Mouse (Mus musculus) MEL (cell line): ENCODE data around the gene Bpifc. TPM values are rescaled to one million over a fixed set of nuclear protein-coding genes. Genes with fewer than 3 reads are reported as not detected.

Experiments used
- DNase-seq: peaks from one replicate; pipeline ENCODE4 v3.0.0; 2011; ENCODE audit warnings: low read depth, low spot score
- H3K27ac ChIP-seq: 2 replicates; pipeline ENCODE4 v1.5.1; 2012; ENCODE audit warnings: low read depth, mild to moderate bottlenecking, control low read depth, low read length, moderate library complexity; ENCODE audit not compliant: control insufficient read depth
- H3K27me3 ChIP-seq, 2 experiments: fragments of 150-350 bp in 1 of 2; sonication (generic) in 1 of 2; 2 replicates each; pipeline ENCODE4 v1.6.1; 2012; ENCODE audit warnings: low read length in 2 of 2, mild to moderate bottlenecking in 2 of 2, improper control_type of control experiment in 1 of 2, moderate library complexity in 1 of 2; ENCODE audit not compliant: insufficient read depth in 2 of 2, control insufficient read depth in 1 of 2
- H3K36me3 ChIP-seq, 2 experiments: 2 replicates each; pipeline ENCODE4 v1.6.1; 2012 to 2014; ENCODE audit warnings: low read length in 2 of 2, improper control_type of control experiment in 1 of 2, inconsistent platforms in 1 of 2, mild to moderate bottlenecking in 1 of 2; ENCODE audit not compliant: insufficient read depth in 2 of 2, control insufficient read depth in 1 of 2
- H3K4me1 ChIP-seq, 2 experiments: fragments of 150-350 bp in 1 of 2; sonication (generic) in 1 of 2; 2 replicates each; pipeline ENCODE4 v1.6.1; 2012; ENCODE audit warnings: low read length in 2 of 2, improper control_type of control experiment in 1 of 2, mild to moderate bottlenecking in 1 of 2; ENCODE audit not compliant: insufficient read depth in 2 of 2, control insufficient read depth in 1 of 2
- H3K4me3 ChIP-seq, 2 experiments: fragments of 150-350 bp in 1 of 2; sonication (generic) in 1 of 2; 2 replicates each; pipeline ENCODE4 v1.5.1; 2012; ENCODE audit warnings: low read depth in 2 of 2, low read length in 2 of 2, mild to moderate bottlenecking in 2 of 2, moderate library complexity in 2 of 2, control low read depth in 1 of 2, improper control_type of control experiment in 1 of 2; ENCODE audit not compliant: control insufficient read depth in 1 of 2, insufficient read depth in 1 of 2
- H3K79me2 ChIP-seq: 2 replicates; pipeline ENCODE4 v1.6.1; 2012; ENCODE audit warnings: mild to moderate bottlenecking, low read length, moderate library complexity; ENCODE audit not compliant: control insufficient read depth, poor library complexity, insufficient read depth
- H3K9ac ChIP-seq: 2 replicates; pipeline ENCODE4 v1.6.1; 2012; ENCODE audit warnings: low read depth, mild to moderate bottlenecking, control low read depth, low read length, moderate library complexity; ENCODE audit not compliant: control insufficient read depth, poor library complexity, severe bottlenecking
- H3K9me3 ChIP-seq: fragments of 150-350 bp; sonication (generic); replicated peaks from 2 replicates; pipeline ENCODE4 v1.6.1; 2012; ENCODE audit warnings: mild to moderate bottlenecking, low read length, improper control_type of control experiment, moderate library complexity; ENCODE audit not compliant: insufficient read depth
- CHD2 ChIP-seq: IDR thresholded peaks from 2 replicates; pipeline ENCODE4 v1.6.1; 2011; ENCODE audit warnings: low read length, improper control_type of control experiment
- CTCF ChIP-seq, 3 experiments: IDR thresholded peaks in 2 of 3; conservative IDR thresholded peaks in 1 of 3; 2 replicates each; pipeline ENCODE4 v1.5.1; 2011 to 2012; ENCODE audit warnings: low read length in 3 of 3, low read depth in 2 of 3, mild to moderate bottlenecking in 2 of 3, improper control_type of control experiment in 1 of 3, inconsistent platforms in 1 of 3, mixed read lengths in 1 of 3, moderate library complexity in 1 of 3; ENCODE audit not compliant: control insufficient read depth in 1 of 3, insufficient read depth in 1 of 3, poor library complexity in 1 of 3, severe bottlenecking in 1 of 3
- EP300 ChIP-seq, 2 experiments: IDR thresholded peaks; 2 replicates each; pipeline ENCODE4 v1.6.1; 2011; ENCODE audit warnings: improper control_type of control experiment in 2 of 2, low read length in 2 of 2, low read depth in 1 of 2, mild to moderate bottlenecking in 1 of 2
- ETS1 ChIP-seq: IDR thresholded peaks from 2 replicates; pipeline ENCODE4 v1.6.1; 2012; ENCODE audit warnings: low read depth, mild to moderate bottlenecking, inconsistent platforms, low read length, improper control_type of control experiment, moderate library complexity
- GATA1 ChIP-seq: IDR thresholded peaks from 2 replicates; pipeline ENCODE4 v1.6.1; 2011; ENCODE audit warnings: low read depth, low read length, improper control_type of control experiment
- HCFC1 ChIP-seq: IDR thresholded peaks from 2 replicates; pipeline ENCODE4 v1.6.1; 2012; ENCODE audit warnings: low read depth, mild to moderate bottlenecking, inconsistent platforms, low read length, improper control_type of control experiment, moderate library complexity
- MAFK ChIP-seq: IDR thresholded peaks from 2 replicates; pipeline ENCODE4 v1.6.1; 2011; ENCODE audit warnings: low read depth, mild to moderate bottlenecking, low read length, improper control_type of control experiment, borderline replicate concordance
- MAX ChIP-seq: IDR thresholded peaks from 2 replicates; pipeline ENCODE4 v1.6.1; 2011; ENCODE audit warnings: low read length, improper control_type of control experiment
- MXI1 ChIP-seq: IDR thresholded peaks from 2 replicates; pipeline ENCODE4 v1.6.1; 2011; ENCODE audit warnings: mild to moderate bottlenecking, low read depth, low read length, improper control_type of control experiment
- MYB ChIP-seq: IDR thresholded peaks from 2 replicates; pipeline ENCODE4 v1.6.1; 2011; ENCODE audit warnings: mild to moderate bottlenecking, low read depth, low read length, improper control_type of control experiment
- MYC ChIP-seq: IDR thresholded peaks from 2 replicates; pipeline ENCODE4 v1.6.1; 2011; ENCODE audit warnings: low read depth, mild to moderate bottlenecking, low read length, improper control_type of control experiment, moderate library complexity
- NELFE ChIP-seq: IDR thresholded peaks from 2 replicates; pipeline ENCODE4 v1.6.1; 2011; ENCODE audit warnings: low read depth, low read length, improper control_type of control experiment
- POLR2AphosphoS2 ChIP-seq: IDR thresholded peaks from 2 replicates; pipeline ENCODE4 v1.6.1; 2011; ENCODE audit warnings: low read length, improper control_type of control experiment
- POLR2AphosphoS5 ChIP-seq: IDR thresholded peaks from 2 replicates; pipeline ENCODE4 v1.6.1; 2012; ENCODE audit warnings: low read depth, borderline replicate concordance, mild to moderate bottlenecking, inconsistent platforms, low read length, moderate library complexity, mixed read lengths
- SIN3A ChIP-seq: IDR thresholded peaks from 2 replicates; pipeline ENCODE4 v1.6.1; 2012; ENCODE audit warnings: low read length, improper control_type of control experiment, inconsistent platforms
- SMC3 ChIP-seq: IDR thresholded peaks from 2 replicates; pipeline ENCODE4 v1.6.1; 2011; ENCODE audit warnings: low read depth, low read length, improper control_type of control experiment
- TAL1 ChIP-seq: IDR thresholded peaks from 2 replicates; pipeline ENCODE4 v1.6.1; 2012; ENCODE audit warnings: mild to moderate bottlenecking, inconsistent platforms, low read length, moderate library complexity, mixed read lengths
- TBP ChIP-seq: IDR thresholded peaks from 2 replicates; pipeline ENCODE4 v1.8.0; 2011; ENCODE audit warnings: low read depth, low read length, improper control_type of control experiment
- TCF12 ChIP-seq: IDR thresholded peaks from 2 replicates; pipeline ENCODE4 v1.6.1; 2014; ENCODE audit warnings: low read depth, mild to moderate bottlenecking, inconsistent platforms, low read length, improper control_type of control experiment, moderate library complexity
- USF1 ChIP-seq: IDR thresholded peaks from 2 replicates; pipeline ENCODE4 v1.6.1; 2014; ENCODE audit warnings: low read depth, mild to moderate bottlenecking, inconsistent platforms, low read length, improper control_type of control experiment, moderate library complexity
- USF2 ChIP-seq, 2 experiments: IDR thresholded peaks; 2 replicates each; pipeline ENCODE4 v1.6.1; 2011 to 2012; ENCODE audit warnings: improper control_type of control experiment in 2 of 2, low read length in 2 of 2, borderline replicate concordance in 1 of 2, inconsistent platforms in 1 of 2, low read depth in 1 of 2, mild to moderate bottlenecking in 1 of 2; ENCODE audit not compliant: insufficient read depth in 1 of 2
- ZKSCAN1 ChIP-seq: IDR thresholded peaks from 2 replicates; pipeline ENCODE4 v1.6.1; 2012; ENCODE audit warnings: low read depth, mild to moderate bottlenecking, inconsistent platforms, low read length, improper control_type of control experiment, moderate library complexity
- ZNF384 ChIP-seq: IDR thresholded peaks from 2 replicates; pipeline ENCODE4 v1.6.1; 2012; ENCODE audit warnings: low read depth, mild to moderate bottlenecking, inconsistent platforms, low read length, improper control_type of control experiment
- polyA plus RNA-seq, 2 experiments: library from polyadenylated mRNA; stranded (reverse) in 1 of 2; unstranded in 1 of 2; fragments of >175 nt in 1 of 2; fragments of >200 nt in 1 of 2; gene quantifications; 2 replicates each; pipeline versions ENCODE4 v1.2.1 to v1.2.4; 2012; ENCODE audit warnings: low replicate concordance in 2 of 2, low read depth in 1 of 2; ENCODE audit not compliant: insufficient read length in 2 of 2, insufficient read depth in 1 of 2, missing spikeins in 1 of 2
- total RNA-seq: library from RNA; depleted of rRNA; stranded (reverse); fragments of 300-350 nt; gene quantifications from 2 replicates; pipeline ENCODE4 v1.2.3, GENCODE M21; 2012

Bpifc gene
- total and polyA plus RNA-seq, 3 experiments = 0.03 TPM; not detected in 2

GRCm38 (mm10) chr10:86025906-86026305, 14.2 kb upstream of the Bpifc start:
- peak overlapping the region; percentile 58 for H3K27ac ChIP-seq
- H3K4me3 ChIP-seq = no peak overlapping the region
- TF ChIP-seq MXI1 = no peak
- TF ChIP-seq HCFC1 = no peak
- no peak for TF ChIP-seq POLR2AphosphoS2
- no peak for TF ChIP-seq GATA1
- TF ChIP-seq TCF12 = no peak
- TF ChIP-seq, all 39 proteins: peak for 0
- Histone ChIP-seq H3K9ac (no peak overlapping the region), H3K27me3 (no peaks in the 10 kb centered on the region), H3K9me3 (no peaks in the 10 kb centered on the region), H3K79me2 (peaks cover 34% of the 10 kb centered on the region), H3K36me3 (peaks cover 18 to 30% of the 10 kb centered on the region in 2 experiments), H3K4me1 (peaks cover 9 to 19% of the 10 kb centered on the region in 2 experiments)
- peak; percentile 34 for DNase-seq

- Histone ChIP-seq H3K36me3 (peaks cover 10 to 30% of the 10 kb centered on the region in 2 experiments), H3K27me3 (no peaks in the 10 kb centered on the region), H3K4me1 (peaks cover 9 to 19% of the 10 kb centered on the region in 2 experiments), H3K4me3 (peak overlapping the region; percentile 76 to 100), H3K79me2 (peaks cover 32% of the 10 kb centered on the region), H3K9ac (peak overlapping the region; percentile 100), H3K9me3 (no peaks in the 10 kb centered on the region), H3K27ac (peak overlapping the region; percentile 41; the same call in 1 of the 2 replicates)
- TF ChIP-seq ETS1 (no peak; the same call in 1 of the 2 replicates), SIN3A (peak; percentile 32; the same call in 1 of the 2 replicates), TCF12 (peak; percentile 72; the same call in 1 of the 2 replicates), MAX (0 out of 2 replicates have a peak, but pooled peaks have one; percentile 38), GATA1 (peak; percentile 56; the same call in 1 of the 2 replicates), EP300 (IDR thresholded peaks at IDR 0.05; ENCODE audit: low read depth in 1 of 2, low read length in 2 of 2) (peak; percentile 57 to 69; a peak in 3 of 4 replicates), USF2 (IDR thresholded peaks at IDR 0.05; ENCODE audit: borderline replicate concordance in 1 of 2, insufficient read depth in 1 of 2, low read depth in 1 of 2, low read length in 2 of 2) (no peak), MYB (no peak), MXI1 (peak; percentile 54; the same call in 1 of the 2 replicates)
- peak; percentile 40 for DNase-seq
Observed at GRCm38 (mm10) chr10:86023149-86023548, 11.5 kb upstream of the Bpifc start.

GRCm38 (mm10) chr10:86022474-86022816, 10.8 kb upstream of the Bpifc start:
- Histone ChIP-seq H3K4me3 (peak overlapping the region; percentile 76 to 100), H3K4me1 (peaks cover 9 to 19% of the 10 kb centered on the region in 2 experiments), H3K27ac (peak overlapping the region; percentile 92)
- TF ChIP-seq CHD2 = no peak
- no peak for TF ChIP-seq USF2 (IDR thresholded peaks at IDR 0.05; ENCODE audit: borderline replicate concordance in 1 of 2, insufficient read depth in 1 of 2, low read depth in 1 of 2, low read length in 2 of 2)
- 0 out of 2 replicates have a peak, but pooled peaks have one; percentile 22 for TF ChIP-seq TCF12
- no peak for TF ChIP-seq TAL1
- TF ChIP-seq ZNF384 = peak; percentile 55
- TF ChIP-seq SMC3 = no peak
- 0 out of 2 replicates have a peak, but pooled peaks have one; percentile 15 for TF ChIP-seq MYC
- 0 out of 2 replicates have a peak, but pooled peaks have one; percentile 11 for TF ChIP-seq TBP
- TF ChIP-seq MAFK = 0 out of 2 replicates have a peak, but pooled peaks have one; percentile 36
- TF ChIP-seq POLR2AphosphoS5 = no peak
- no peak for TF ChIP-seq GATA1
- no peak for TF ChIP-seq ZKSCAN1
- TF ChIP-seq SIN3A = no peak; the same call in none of the 2 replicates
- TF ChIP-seq CTCF (IDR thresholded peaks at IDR 0.05 in 2 of 3, conservative IDR thresholded peaks at IDR 0.05 in 1 of 3; ENCODE audit: control insufficient read depth in 1 of 3, insufficient read depth in 1 of 3, low read depth in 2 of 3, low read length in 3 of 3, poor library complexity in 1 of 3, severe bottlenecking in 1 of 3) = no peak
- peak in 1 of 2 experiments; percentile 49; a peak in 1 of 4 replicates for TF ChIP-seq EP300 (IDR thresholded peaks at IDR 0.05; ENCODE audit: low read depth in 1 of 2, low read length in 2 of 2)
- peak; percentile 6; the same call in 1 of the 2 replicates for TF ChIP-seq MXI1
- TF ChIP-seq NELFE = no peak
- peak; percentile 32; the same call in 1 of the 2 replicates for TF ChIP-seq ETS1
- no peak for TF ChIP-seq POLR2AphosphoS2
- no peak; the same call in 1 of the 2 replicates for TF ChIP-seq USF1

More at GRCm38 (mm10) chr10:86022474-86022816, 10.8 kb upstream of the Bpifc start:
- H3K9ac ChIP-seq = peak overlapping the region; percentile 100
- H3K36me3 ChIP-seq = peaks cover 5 to 30% of the 10 kb centered on the region in 2 experiments; a peak in 3 of 4 replicates
- H3K79me2 ChIP-seq = peaks cover 27% of the 10 kb centered on the region
- no peaks in the 10 kb centered on the region for H3K9me3 ChIP-seq
- no peaks in the 10 kb centered on the region for H3K27me3 ChIP-seq
- DNase-seq = no peak
